Mouse (Mus musculus) spleen, adult 2 months (tissue): ENCODE measurements around the gene Ppp2r1b. TPM values are rescaled to one million over a fixed set of nuclear protein-coding genes. Genes with fewer than 3 reads are reported as not detected.

Source experiments
- DNase-seq, 2 experiments: peaks; one replicate each; pipeline versions ENCODE4 v3.0.0 to v3.0.0-alpha.2; 2012 to 2021; ENCODE audit warnings: low spot score in 2 of 2, low read depth in 1 of 2
- H3K27ac ChIP-seq: fragments of 200-500 bp; 2 replicates; pipeline ENCODE4 v1.5.1; 2012; ENCODE audit warnings: low read length, inconsistent platforms; ENCODE audit not compliant: insufficient read depth
- H3K27me3 ChIP-seq: fragments of 200-500 bp; 2 replicates; pipeline ENCODE4 v1.6.1; 2012; ENCODE audit warnings: mild to moderate bottlenecking, moderate library complexity, low read length, inconsistent platforms; ENCODE audit not compliant: control insufficient read depth, insufficient read depth
- H3K36me3 ChIP-seq: fragments of 200-500 bp; 2 replicates; pipeline ENCODE4 v1.6.1; 2012; ENCODE audit warnings: mild to moderate bottlenecking, low read length, inconsistent platforms; ENCODE audit not compliant: control insufficient read depth, insufficient read depth
- H3K4me1 ChIP-seq: fragments of 200-500 bp; 2 replicates; pipeline ENCODE4 v1.6.1; 2011; ENCODE audit warnings: inconsistent platforms; ENCODE audit not compliant: control insufficient read depth, insufficient read depth, insufficient read length
- H3K4me3 ChIP-seq: fragments of 200-500 bp; 2 replicates; pipeline ENCODE4 v1.5.1; 2011; ENCODE audit warnings: mild to moderate bottlenecking, inconsistent platforms; ENCODE audit not compliant: insufficient read depth, insufficient read length; ENCODE audit errors: extremely low read depth
- CTCF ChIP-seq: fragments of 200-500 bp; IDR thresholded peaks from 2 replicates; pipeline ENCODE4 v1.5.1; 2011; ENCODE audit warnings: mild to moderate bottlenecking, inconsistent platforms; ENCODE audit not compliant: insufficient read depth, insufficient read length, insufficient replicate concordance; ENCODE audit errors: extremely low read depth
- POLR2A ChIP-seq: fragments of 200-500 bp; IDR thresholded peaks from 2 replicates; pipeline ENCODE4 v1.6.1; 2011; ENCODE audit warnings: low read depth, low read length, inconsistent platforms
- WGBS: fragments of 180-500 bp; shearing (Covaris S2); methylation state at CpG from one replicate; pipeline ENCODE4 v1.1.7; 2018; 5-methylcytosine and 5-hydroxymethylcytosine counted together
- polyA plus RNA-seq: library from polyadenylated mRNA; depleted of rRNA; stranded (reverse); fragments of >200 nt; gene quantifications from 2 replicates; pipeline ENCODE4 v1.2.3, GENCODE M21; 2012

Ppp2r1b gene
- polyA plus RNA-seq, 1 experiment = 10.2 TPM

DNA sequence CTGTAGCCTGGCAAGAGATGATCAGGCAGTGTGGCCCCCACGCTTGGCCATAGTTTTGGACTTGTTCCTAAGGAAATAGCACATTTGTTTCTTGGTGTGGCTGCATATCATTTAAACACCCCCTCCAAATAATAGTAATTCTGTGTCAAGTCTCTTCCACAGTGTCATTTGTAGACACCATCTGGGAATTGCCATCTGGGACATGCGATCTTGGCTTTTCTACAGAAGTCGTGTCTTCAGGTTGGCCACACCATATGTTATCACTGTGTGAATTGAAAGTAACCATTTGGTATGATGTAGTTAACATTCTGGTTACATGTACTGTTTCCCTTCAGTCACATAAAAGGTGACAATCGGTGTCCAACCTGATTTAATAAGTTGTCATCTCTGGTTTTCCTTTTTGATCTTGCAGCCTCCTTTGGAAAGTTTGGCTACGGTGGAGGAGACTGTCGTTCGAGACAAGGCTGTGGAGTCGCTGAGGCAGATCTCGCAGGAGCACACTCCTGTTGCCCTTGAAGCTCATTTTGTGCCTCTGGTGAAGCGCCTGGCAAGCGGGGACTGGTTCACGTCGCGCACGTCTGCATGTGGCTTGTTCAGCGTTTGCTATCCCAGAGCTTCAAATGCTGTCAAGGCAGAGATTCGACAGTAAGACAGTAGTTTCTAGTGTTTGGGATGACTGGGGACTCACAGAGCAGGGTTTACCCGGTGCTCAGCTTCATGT is 16.2 kb downstream of the Ppp2r1b start:
- Histone ChIP-seq H3K36me3 (peaks cover 33% of the 10 kb centered on the region), H3K4me1 (no peaks in the 10 kb centered on the region), H3K27me3 (no peaks in the 10 kb centered on the region), H3K4me3 (no peak overlapping the region), H3K27ac (no peak overlapping the region)
- 97% methylated on average over 18 of the region's 18 CpGs for WGBS
- TF ChIP-seq POLR2A (no peak), CTCF (no peak)
- DNase-seq = no peak

DNA sequence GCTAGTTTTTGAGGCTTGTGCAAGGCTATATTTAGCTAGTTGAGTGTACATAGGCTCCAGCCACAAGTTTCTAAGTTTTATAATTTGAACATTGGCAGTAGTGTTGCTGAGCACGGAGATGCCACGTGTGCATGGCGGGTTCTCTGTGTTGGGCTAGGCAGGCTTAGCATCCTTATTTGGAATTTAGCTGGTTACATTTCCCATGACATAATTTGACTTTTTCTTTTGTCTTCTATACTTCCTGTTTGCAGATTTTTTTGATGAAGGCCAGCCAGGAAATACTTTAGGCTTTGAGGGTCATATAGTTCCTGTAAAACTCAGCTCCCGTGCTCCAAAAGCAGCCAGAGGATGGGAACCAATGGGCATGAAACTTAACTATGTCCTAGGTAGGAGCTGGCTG is 18.7 kb downstream of the Ppp2r1b start:
- TF ChIP-seq POLR2A (no peak), CTCF (no peak)
- Histone ChIP-seq H3K27me3 (no peaks in the 10 kb centered on the region), H3K36me3 (peaks cover 44% of the 10 kb centered on the region), H3K4me3 (no peak overlapping the region), H3K4me1 (no peaks in the 10 kb centered on the region), H3K27ac (no peak overlapping the region)
- no peak for DNase-seq
- 72% methylated on average over 4 of the region's 4 CpGs for WGBS

DNA sequence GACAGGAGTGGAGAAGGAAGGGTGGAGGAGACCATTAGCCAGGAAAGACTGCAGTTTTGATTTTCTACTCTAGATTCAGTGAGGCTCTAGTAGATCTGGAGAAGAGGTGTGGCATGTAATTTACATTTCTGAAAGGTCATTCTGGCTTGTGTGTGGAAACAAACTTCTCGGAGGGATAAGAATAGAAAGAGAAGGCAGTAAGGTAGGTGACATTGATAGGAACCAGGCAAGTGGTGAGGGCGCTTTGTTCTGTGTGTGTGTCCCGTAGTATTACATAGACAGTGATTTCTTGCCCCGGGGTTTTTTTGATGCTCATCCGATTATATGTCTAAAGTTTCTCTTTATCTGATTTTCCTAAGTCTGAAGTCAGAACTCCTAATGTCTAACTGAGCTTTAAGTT is 19.8 kb downstream of the Ppp2r1b start:
- Histone ChIP-seq H3K27ac (no peak overlapping the region), H3K4me1 (no peaks in the 10 kb centered on the region), H3K36me3 (peaks cover 45% of the 10 kb centered on the region), H3K27me3 (no peaks in the 10 kb centered on the region), H3K4me3 (no peak overlapping the region)
- DNase-seq = no peak
- TF ChIP-seq POLR2A = no peak
- TF ChIP-seq CTCF = no peak
- WGBS = 93% methylated on average over 5 of the region's 5 CpGs

DNA sequence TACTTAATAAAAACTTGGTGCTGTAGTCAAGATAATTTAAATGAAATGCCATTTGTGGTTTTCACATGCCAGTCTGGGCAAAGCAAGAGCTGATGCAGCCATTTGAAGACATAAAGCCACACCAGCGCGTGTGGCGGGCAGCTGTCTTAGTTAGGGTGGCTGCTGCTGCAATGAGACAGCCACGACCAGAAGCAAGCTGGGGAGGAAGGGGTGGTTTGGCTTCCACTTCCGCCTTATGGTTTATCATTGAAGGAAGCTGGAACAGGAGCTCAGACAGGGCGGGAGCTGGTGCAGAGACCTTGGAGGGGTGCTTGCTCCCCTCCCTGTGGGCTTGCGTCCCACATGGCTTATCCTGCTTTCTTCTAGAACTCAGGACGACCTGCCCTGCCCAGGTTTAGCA is 20.7 kb downstream of the Ppp2r1b start:
- Histone ChIP-seq H3K36me3 (peaks cover 53% of the 10 kb centered on the region), H3K4me3 (no peak overlapping the region), H3K27ac (no peak overlapping the region), H3K27me3 (no peaks in the 10 kb centered on the region), H3K4me1 (no peaks in the 10 kb centered on the region)
- WGBS = 36% methylated on average over 8 of the region's 8 CpGs
- TF ChIP-seq CTCF (no peak), POLR2A (no peak)
- no peak for DNase-seq

DNA sequence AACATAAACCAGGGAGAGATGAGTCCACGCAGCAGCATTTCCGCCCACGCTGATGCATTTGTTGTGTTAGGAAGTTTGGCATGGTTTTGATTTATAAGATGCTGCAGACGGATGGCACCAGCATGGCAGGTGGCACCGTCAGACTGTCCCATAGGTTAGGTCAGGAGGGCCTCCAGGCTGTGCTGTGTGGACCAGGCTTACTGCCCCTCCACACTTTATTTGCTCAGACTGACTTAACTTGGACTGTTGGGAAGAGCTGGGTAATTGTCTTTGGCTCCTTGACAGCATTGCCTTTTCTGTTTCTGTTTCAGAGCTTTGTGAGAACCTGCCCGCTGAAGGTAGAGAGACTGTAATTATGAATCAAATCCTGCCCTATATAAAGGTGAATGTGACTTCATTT is 21.9 kb downstream of the Ppp2r1b start:
- H3K27me3 ChIP-seq = no peaks in the 10 kb centered on the region
- TF ChIP-seq POLR2A (no peak), CTCF (no peak)
- DNase-seq = no peak
- no peak overlapping the region for H3K4me3 ChIP-seq
- H3K27ac ChIP-seq = no peak overlapping the region
- no peaks in the 10 kb centered on the region for H3K4me1 ChIP-seq
- 96% methylated on average over 6 of the region's 6 CpGs for WGBS
- H3K36me3 ChIP-seq = peaks cover 46% of the 10 kb centered on the region

DNA sequence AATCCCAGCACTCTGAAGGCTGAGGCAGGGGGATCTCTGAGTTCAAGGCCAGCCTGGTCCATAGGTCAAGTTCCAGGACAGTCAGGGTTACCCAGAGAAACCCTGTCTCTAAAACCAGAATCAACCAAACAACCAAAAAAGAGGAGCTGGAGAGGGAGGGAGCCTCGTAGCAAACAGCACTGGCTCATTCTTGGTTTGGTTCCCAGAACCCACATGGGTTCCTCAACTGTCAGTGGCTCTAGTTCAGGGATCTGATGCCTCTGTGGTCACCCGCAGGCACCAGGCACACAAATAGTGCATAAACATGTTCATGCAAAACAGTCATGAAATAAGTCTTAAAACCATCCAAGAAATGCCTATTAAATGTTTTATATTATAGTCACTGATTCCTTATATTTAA is 23.1 kb downstream of the Ppp2r1b start:
- H3K36me3 ChIP-seq = peaks cover 41% of the 10 kb centered on the region
- DNase-seq = no peak
- H3K27me3 ChIP-seq = no peaks in the 10 kb centered on the region

DNA sequence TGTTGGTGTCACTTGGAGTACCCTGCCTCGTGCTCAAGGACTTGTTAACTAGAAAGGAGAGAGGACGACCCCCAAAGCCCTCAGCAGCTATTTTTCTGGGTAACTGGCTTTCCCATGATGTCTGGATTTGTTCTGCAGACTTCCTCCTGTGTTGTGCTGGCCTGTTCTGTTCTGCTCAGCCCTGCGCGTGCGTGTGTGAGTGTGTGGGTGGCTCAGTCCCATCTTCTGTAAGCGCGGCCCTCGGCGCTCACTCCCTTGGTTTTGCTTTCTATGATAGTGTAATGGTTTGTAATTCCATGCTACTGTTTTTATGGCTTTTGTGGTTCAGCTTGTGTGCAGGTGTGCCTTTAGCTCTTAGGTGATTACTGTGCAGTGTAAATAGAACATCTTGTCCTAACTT is 28.1 kb downstream of the Ppp2r1b start:
- Histone ChIP-seq H3K4me3 (no peak overlapping the region), H3K27me3 (no peaks in the 10 kb centered on the region), H3K27ac (no peak overlapping the region), H3K4me1 (no peaks in the 10 kb centered on the region), H3K36me3 (peaks cover 39% of the 10 kb centered on the region)
- WGBS = 91% methylated on average over 9 of the region's 9 CpGs
- TF ChIP-seq CTCF (no peak), POLR2A (no peak)
- no peak for DNase-seq

More for the DNA sequence above, 23.1 kb downstream of the Ppp2r1b start:
- Histone ChIP-seq H3K4me1 (no peaks in the 10 kb centered on the region), H3K4me3 (no peak overlapping the region), H3K27ac (no peak overlapping the region)
- TF ChIP-seq POLR2A (no peak), CTCF (no peak)
- WGBS = 80% methylated on average over 2 of the region's 2 CpGs
